Mouse (Mus musculus) bone marrow, adult 2 months (tissue): Measurements from ENCODE around the gene Sowaha.

Experiments
- CTCF ChIP-seq: fragments of 200-500 bp; IDR thresholded peaks from 2 replicates; pipeline ENCODE4 v1.5.1; 2011; ENCODE audit warnings: low read length, control low read depth; ENCODE audit not compliant: control insufficient read depth, insufficient read depth
- POLR2A ChIP-seq: fragments of 200-500 bp; IDR thresholded peaks from 2 replicates; pipeline ENCODE4 v1.6.1; 2011; ENCODE audit warnings: low read depth, mild to moderate bottlenecking, control low read depth, low read length, borderline replicate concordance; ENCODE audit not compliant: control insufficient read depth

GRCm38 (mm10) chr11:53427993-53428715 lies 51.9 kb downstream of the Sowaha start:
- TF ChIP-seq CTCF (no peak), POLR2A (no peak)
